Mouse (Mus musculus) ES-Bruce4 (cell line): ENCODE measurements at regions not wholly inside any gene's neighbourhood (a gene's known extent, or its start where the extent isn't known, plus 50 kb on each side); places are given as distances from the start of the nearest gene placed in this dataset.

ENCODE experiments used
- H3K27ac ChIP-seq: 2 replicates; pipeline ENCODE4 v1.5.1; 2012; ENCODE audit warnings: low read length, inconsistent platforms; ENCODE audit not compliant: insufficient read depth
- H3K27me3 ChIP-seq: 2 replicates; pipeline ENCODE4 v1.6.1; 2012; ENCODE audit warnings: mild to moderate bottlenecking, low read length, inconsistent platforms; ENCODE audit not compliant: control insufficient read depth, poor library complexity, insufficient read depth, severe bottlenecking
- H3K36me3 ChIP-seq: 2 replicates; pipeline ENCODE4 v1.6.1; 2012; ENCODE audit warnings: inconsistent platforms, mild to moderate bottlenecking, low read length, moderate library complexity; ENCODE audit not compliant: control insufficient read depth, poor library complexity, insufficient read depth, severe bottlenecking
- H3K4me1 ChIP-seq: one replicate; pipeline ENCODE4 v1.8.1; 2011; ENCODE audit warnings: low read length; ENCODE audit not compliant: control insufficient read depth, insufficient read depth
- H3K4me3 ChIP-seq: 2 replicates; pipeline ENCODE4 v1.5.1; 2011; ENCODE audit warnings: low read depth, mild to moderate bottlenecking, low read length
- H3K9ac ChIP-seq: 2 replicates; pipeline ENCODE4 v1.6.1; 2012; ENCODE audit warnings: low read depth, mild to moderate bottlenecking, inconsistent platforms; ENCODE audit not compliant: poor library complexity, severe bottlenecking
- H3K9me3 ChIP-seq: replicated peaks from 2 replicates; pipeline ENCODE4 v1.6.1; 2012; ENCODE audit warnings: mild to moderate bottlenecking, low read length, inconsistent platforms; ENCODE audit not compliant: control insufficient read depth, poor library complexity, insufficient read depth, severe bottlenecking
- CTCF ChIP-seq: IDR thresholded peaks from one replicate; pipeline ENCODE4 v1.8.1; 2011; ENCODE audit warnings: low read depth, low read length
- EP300 ChIP-seq: IDR thresholded peaks from 2 replicates; pipeline ENCODE4 v1.6.1; 2011; ENCODE audit warnings: low read depth, low read length; ENCODE audit not compliant: insufficient read depth
- POLR2A ChIP-seq: IDR thresholded peaks from one replicate; pipeline ENCODE4 v1.8.1; 2011; ENCODE audit warnings: low read length; ENCODE audit not compliant: insufficient read depth

DNA sequence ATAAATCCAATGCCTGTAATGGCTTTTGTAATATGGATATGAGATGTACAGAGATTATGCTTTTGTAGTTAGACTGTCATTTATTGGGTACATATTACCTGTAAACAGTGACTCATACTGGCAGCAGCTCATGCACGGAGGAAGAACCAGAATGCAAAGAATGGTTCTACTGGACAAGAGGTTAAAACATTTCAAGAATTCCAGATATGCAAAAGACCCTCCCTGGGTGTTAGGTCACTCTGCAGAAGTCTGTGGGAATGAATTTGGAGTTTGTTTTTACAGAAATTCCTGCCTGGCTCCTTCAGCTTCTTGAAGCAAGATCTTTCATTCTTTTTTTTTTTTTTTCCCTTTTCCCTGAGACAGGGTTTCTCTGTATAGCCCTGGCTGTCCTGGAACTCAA lies 276.7 kb downstream of the Wdr20rt start:
- no peaks in the 10 kb centered on the region for H3K27me3 ChIP-seq
- no peak overlapping the region for H3K9ac ChIP-seq
- H3K9me3 ChIP-seq: no peaks in the 10 kb centered on the region
- H3K27ac ChIP-seq: no peak overlapping the region
- no peaks in the 10 kb centered on the region for H3K4me1 ChIP-seq
- H3K36me3 ChIP-seq: no peaks in the 10 kb centered on the region
- TF ChIP-seq CTCF (no peak), POLR2A (no peak), EP300 (no peak)
- no peak overlapping the region for H3K4me3 ChIP-seq

DNA sequence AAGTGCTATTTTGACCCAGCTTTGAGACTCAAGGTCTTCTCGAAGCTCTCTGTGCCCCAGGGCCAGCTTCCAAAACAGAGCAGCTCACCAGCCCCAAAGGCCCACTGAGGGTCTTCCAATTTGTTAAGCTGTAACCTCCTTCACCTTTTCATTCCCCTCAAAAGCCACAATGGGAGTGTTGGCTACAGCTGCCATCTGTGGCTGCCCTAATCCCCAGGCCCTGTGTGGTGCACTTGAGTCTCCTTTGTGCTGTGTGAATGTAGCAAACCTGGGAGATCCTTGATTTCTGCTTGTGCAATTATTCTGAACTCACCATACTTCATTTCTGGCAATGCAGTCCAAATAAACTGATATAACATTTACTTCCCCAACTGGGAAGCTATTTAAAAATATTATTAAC lies 287.8 kb downstream of the Wdr20rt start:
- Histone ChIP-seq H3K9ac (no peak overlapping the region), H3K27me3 (no peaks in the 10 kb centered on the region), H3K9me3 (no peaks in the 10 kb centered on the region), H3K4me3 (no peak overlapping the region), H3K36me3 (no peaks in the 10 kb centered on the region), H3K27ac (no peak overlapping the region), H3K4me1 (no peaks in the 10 kb centered on the region)
- TF ChIP-seq EP300: no peak
- TF ChIP-seq CTCF: no peak
- no peak for TF ChIP-seq POLR2A

DNA sequence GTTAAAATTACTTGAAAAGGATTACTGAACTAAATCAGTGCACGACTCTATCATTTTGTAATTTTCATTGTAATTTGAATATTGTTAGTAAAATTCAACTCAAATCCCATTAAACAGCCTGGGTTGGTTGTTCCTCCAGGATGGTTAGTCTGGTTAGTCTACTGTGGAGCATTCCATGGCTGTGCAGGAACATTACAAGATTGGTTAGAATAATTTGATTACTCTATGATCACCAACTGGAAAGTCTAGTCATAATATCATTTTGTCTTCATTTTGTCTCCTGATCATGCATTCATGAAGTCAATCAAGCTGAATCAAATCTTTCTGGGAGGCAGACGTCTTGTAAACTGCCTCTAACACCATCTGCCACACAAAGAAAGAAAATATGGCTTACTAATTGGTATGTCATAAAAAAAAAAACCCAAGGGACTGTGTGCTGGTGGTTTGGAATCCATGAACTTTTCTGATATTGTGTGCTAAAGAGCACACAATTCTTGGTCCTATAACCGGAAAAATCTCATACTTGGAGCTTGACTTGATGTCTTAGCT lies 308.9 kb downstream of the Wdr20rt start:
- Histone ChIP-seq H3K9me3 (no peaks in the 10 kb centered on the region), H3K4me3 (no peak overlapping the region), H3K36me3 (no peaks in the 10 kb centered on the region), H3K9ac (no peak overlapping the region), H3K27me3 (no peaks in the 10 kb centered on the region), H3K4me1 (no peaks in the 10 kb centered on the region), H3K27ac (no peak overlapping the region)
- TF ChIP-seq CTCF (no peak), POLR2A (no peak)

DNA sequence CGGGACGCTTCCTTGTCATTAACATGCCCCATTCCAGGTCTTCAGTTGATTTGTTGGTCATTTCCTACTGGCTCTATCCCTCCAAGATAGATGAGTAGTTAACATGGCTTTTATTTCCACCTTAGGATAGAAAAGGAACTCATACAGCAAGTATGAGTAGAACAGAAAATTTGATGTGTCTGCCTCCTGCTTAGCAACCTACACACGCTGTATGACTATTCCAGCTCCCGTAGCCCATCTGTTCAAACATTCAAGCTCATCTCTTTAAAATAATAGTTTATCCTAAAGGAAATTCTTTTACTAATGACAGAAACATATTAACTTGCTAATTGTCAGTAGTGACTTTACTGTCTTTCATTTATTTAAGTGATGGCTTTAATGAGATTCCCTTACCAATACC lies 323.0 kb downstream of the Wdr20rt start:
- no peaks in the 10 kb centered on the region for H3K4me1 ChIP-seq
- TF ChIP-seq POLR2A: no peak
- TF ChIP-seq CTCF: no peak
- no peak for TF ChIP-seq EP300
- H3K4me3 ChIP-seq: no peak overlapping the region
- no peaks in the 10 kb centered on the region for H3K27me3 ChIP-seq
- no peak overlapping the region for H3K9ac ChIP-seq
- H3K27ac ChIP-seq: no peak overlapping the region
- no peaks in the 10 kb centered on the region for H3K36me3 ChIP-seq
- no peaks in the 10 kb centered on the region for H3K9me3 ChIP-seq

DNA sequence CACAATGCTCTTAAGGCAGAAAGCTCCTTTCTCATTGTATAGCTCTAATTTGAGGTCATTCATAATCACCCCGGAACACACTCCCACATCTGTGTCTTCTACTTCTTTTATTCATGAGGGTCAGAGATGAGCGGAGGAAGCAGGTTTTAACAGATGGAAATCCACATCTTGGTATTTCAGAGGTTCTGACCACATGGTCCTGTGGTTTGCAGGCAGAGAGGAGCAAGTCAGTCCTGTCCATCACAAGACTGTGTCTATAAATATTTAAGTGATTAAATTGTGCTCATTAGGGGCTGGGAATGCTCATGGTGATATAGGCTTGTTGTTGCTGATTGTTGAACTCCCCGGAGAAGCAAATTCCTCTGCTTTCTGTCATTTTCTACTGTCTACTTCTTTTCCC lies 326.9 kb downstream of the Wdr20rt start:
- TF ChIP-seq CTCF (no peak), EP300 (no peak), POLR2A (no peak)
- H3K27me3 ChIP-seq: no peaks in the 10 kb centered on the region
- H3K27ac ChIP-seq: no peak overlapping the region

DNA sequence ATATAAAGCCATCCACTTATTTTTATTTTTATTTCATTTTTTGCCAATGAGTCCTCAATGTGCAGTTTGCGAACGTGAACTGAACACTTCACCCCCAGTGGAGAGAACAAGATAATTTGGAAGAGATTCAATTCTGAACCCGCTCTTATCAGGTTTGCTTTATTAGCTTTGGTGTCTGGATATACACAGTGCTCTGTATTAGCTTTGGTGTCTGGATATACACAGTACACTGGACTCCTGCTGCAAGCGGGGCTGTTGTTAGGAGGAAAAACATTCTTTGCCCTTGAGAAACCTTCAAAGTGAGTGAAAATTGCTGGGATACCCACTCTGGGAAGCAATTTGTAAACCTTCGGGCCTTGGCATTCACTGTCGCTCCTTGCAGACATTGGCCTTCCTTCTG lies 333.7 kb downstream of the Wdr20rt start:
- H3K4me1 ChIP-seq: no peaks in the 10 kb centered on the region
- H3K9me3 ChIP-seq: no peaks in the 10 kb centered on the region
- no peak overlapping the region for H3K27ac ChIP-seq
- no peaks in the 10 kb centered on the region for H3K27me3 ChIP-seq
- H3K36me3 ChIP-seq: no peaks in the 10 kb centered on the region
- no peak overlapping the region for H3K4me3 ChIP-seq
- no peak for TF ChIP-seq CTCF
- no peak for TF ChIP-seq EP300
- H3K9ac ChIP-seq: no peak overlapping the region

More for the DNA sequence above, 326.9 kb downstream of the Wdr20rt start:
- H3K9ac ChIP-seq: no peak overlapping the region
- no peak overlapping the region for H3K4me3 ChIP-seq
- no peaks in the 10 kb centered on the region for H3K9me3 ChIP-seq
- H3K36me3 ChIP-seq: no peaks in the 10 kb centered on the region
- no peaks in the 10 kb centered on the region for H3K4me1 ChIP-seq
